Mouse (Mus musculus) cerebellum, adult 2 months (tissue): ENCODE results near the gene Aacs. TPM values are rescaled to one million over a fixed set of nuclear protein-coding genes. Genes with fewer than 3 reads are reported as not detected.

Experiments used
- DNase-seq, 2 experiments: peaks; one replicate each; pipeline ENCODE4 v3.0.0; 2021
- H3K27ac ChIP-seq: fragments of 200-500 bp; 2 replicates; pipeline ENCODE4 v1.5.1; 2012; ENCODE audit warnings: low read length, control low read depth, inconsistent platforms; ENCODE audit not compliant: insufficient read depth
- H3K27me3 ChIP-seq: fragments of 200-500 bp; 2 replicates; pipeline ENCODE4 v1.6.1; 2012; ENCODE audit warnings: inconsistent platforms, mild to moderate bottlenecking, low read length, moderate library complexity; ENCODE audit not compliant: control insufficient read depth, insufficient read depth
- H3K4me1 ChIP-seq: fragments of 200-500 bp; 2 replicates; pipeline ENCODE4 v1.6.1; 2011; ENCODE audit warnings: low read length; ENCODE audit not compliant: control insufficient read depth, insufficient read depth
- H3K4me3 ChIP-seq: fragments of 200-500 bp; replicated peaks from 2 replicates; pipeline ENCODE3; 2011; ENCODE audit warnings: mild to moderate bottlenecking, low read depth, low read length, control low read depth; ENCODE audit not compliant: insufficient read depth
- CTCF ChIP-seq: fragments of 200-500 bp; IDR thresholded peaks from 2 replicates; pipeline ENCODE4 v1.5.1; 2011; ENCODE audit warnings: low read depth, mild to moderate bottlenecking, control low read depth, low read length, moderate library complexity, borderline replicate concordance; ENCODE audit not compliant: insufficient read depth
- POLR2A ChIP-seq: fragments of 200-500 bp; IDR thresholded peaks from 2 replicates; pipeline ENCODE4 v1.6.1; 2011; ENCODE audit warnings: low read length, control low read depth, borderline replicate concordance; ENCODE audit not compliant: insufficient read depth
- WGBS: fragments of 180-500 bp; shearing (Covaris S2); methylation state at CpG from one replicate; pipeline ENCODE4 v1.1.7; 2018; 5-methylcytosine and 5-hydroxymethylcytosine counted together
- polyA plus RNA-seq: library from polyadenylated mRNA; depleted of rRNA; stranded (reverse); fragments of >200 nt; gene quantifications from 2 replicates; pipeline ENCODE4 v1.2.3, GENCODE M21; 2012

The Aacs gene
- polyA plus RNA-seq, 1 experiment, result 47.4 TPM

DNA sequence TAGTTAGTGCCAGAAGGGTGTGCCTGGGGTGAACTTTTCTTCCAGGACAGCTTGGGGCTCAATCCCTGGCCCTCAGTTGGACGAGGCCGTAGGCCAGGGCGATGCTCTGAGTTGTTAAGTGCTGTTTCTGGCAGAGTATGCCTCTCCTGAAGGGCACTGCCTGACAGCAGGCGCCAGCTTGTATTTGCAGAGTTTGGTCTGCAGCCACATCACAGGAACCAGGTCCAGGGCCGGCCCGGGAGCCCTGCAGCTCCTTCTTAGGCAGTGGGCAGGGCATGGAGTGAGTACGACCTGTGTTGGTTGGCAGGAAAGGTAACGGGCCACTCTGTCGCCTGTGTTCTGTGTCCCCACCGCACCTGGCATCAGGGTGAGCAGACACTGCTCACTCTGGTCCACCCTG lies 15.5 kb downstream of the Aacs start:
- Histone ChIP-seq H3K4me1 (peaks cover 35% of the 10 kb centered on the region), H3K27ac (peak overlapping the region; percentile 5; the same call in 1 of the 2 replicates), H3K4me3 (no peak overlapping the region), H3K27me3 (no peaks in the 10 kb centered on the region)
- 9% methylated on average over 10 of the region's 10 CpGs for WGBS
- TF ChIP-seq POLR2A (no peak), CTCF (no peak)
- peak; percentile 68 to 79 for DNase-seq

DNA sequence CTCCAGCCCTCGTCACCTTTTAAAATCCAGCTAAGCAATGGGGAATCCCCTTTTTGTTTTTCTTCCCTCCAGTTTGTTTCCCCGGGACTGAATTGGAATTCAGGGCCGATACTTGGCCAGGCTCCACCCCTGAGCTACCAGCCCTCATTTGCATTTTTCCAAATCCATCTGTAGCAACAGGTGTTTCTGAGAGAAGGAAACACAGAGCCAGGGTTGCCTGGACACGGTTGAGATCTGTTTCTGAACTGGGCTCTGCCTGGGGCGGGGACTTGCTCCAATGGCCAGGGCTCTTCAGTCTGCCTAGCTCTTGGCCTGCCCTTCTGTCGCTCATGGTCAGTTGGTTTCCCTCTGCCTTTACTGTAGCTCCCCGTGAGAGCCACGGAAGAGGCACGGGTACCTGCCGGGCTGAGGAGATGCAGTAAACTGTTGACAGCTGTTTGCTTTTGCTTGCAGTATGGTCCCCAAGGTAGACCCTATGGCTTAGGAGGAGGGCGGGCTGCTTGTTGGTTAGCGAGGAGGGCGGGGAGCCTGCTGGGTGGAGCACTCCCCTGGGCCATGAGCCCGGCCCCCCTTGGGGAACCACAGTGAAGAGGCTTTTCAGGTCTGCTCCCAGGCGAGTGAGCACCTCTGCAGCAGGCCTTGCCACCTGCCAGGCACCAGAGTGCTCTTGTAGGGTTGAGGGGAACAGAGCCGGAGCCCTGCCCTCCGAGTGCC lies 16.9 kb downstream of the Aacs start:
- Histone ChIP-seq H3K4me3 (no peak overlapping the region), H3K4me1 (peaks cover 26% of the 10 kb centered on the region), H3K27ac (no peak overlapping the region), H3K27me3 (no peaks in the 10 kb centered on the region)
- DNase-seq, result no peak
- TF ChIP-seq POLR2A (no peak), CTCF (no peak)
- WGBS, result 56% methylated on average over 17 of the region's 17 CpGs

DNA sequence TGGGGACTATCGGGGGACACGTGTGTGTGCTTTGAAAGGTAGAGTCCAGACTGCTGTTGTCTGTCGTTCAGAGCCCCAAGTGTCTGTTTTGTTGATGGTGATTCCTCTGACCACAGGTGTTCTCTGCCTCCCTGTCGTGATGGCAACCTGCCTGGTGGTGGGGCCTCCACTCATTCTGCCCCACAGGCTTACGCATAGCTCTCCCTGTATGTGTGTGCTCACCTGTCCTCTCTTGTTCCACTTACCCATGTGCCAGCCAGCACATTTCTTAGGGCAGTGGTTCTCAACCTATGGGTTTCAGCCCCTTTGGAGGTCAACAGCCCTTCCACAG lies 17.4 kb downstream of the Aacs start:
- no peak for TF ChIP-seq POLR2A
- TF ChIP-seq CTCF, result no peak
- Histone ChIP-seq H3K4me1 (peaks cover 25% of the 10 kb centered on the region), H3K27ac (no peak overlapping the region), H3K27me3 (no peaks in the 10 kb centered on the region), H3K4me3 (no peak overlapping the region)
- DNase-seq, result no peak
- WGBS, result 47% methylated on average over 5 of the region's 5 CpGs

DNA sequence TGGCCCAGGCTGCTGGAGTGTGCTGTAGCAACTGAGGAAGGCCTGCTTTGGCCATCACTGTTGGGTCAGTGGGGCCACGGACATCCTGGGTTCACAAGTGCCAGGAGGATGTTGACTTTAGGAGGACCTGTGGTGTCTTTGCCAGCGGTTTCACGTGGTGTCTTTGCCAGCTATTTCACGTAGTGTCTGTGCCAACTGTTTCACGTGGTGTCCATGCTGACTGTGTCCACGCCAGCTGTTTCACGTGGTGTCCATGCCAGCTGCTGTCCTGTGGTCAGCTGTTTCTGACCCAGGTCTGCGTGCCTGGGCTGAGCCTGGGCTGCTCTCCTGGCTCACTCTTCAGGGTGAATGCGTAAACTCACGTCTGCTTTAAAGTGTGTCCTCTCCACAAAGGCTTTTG lies 20.0 kb downstream of the Aacs start:
- no peak for DNase-seq
- Histone ChIP-seq H3K4me3 (no peak overlapping the region), H3K4me1 (peaks cover 24% of the 10 kb centered on the region), H3K27ac (no peak overlapping the region), H3K27me3 (no peaks in the 10 kb centered on the region)
- WGBS, result 37% methylated on average over 10 of the region's 10 CpGs
- no peak for TF ChIP-seq POLR2A
- TF ChIP-seq CTCF, result no peak

DNA sequence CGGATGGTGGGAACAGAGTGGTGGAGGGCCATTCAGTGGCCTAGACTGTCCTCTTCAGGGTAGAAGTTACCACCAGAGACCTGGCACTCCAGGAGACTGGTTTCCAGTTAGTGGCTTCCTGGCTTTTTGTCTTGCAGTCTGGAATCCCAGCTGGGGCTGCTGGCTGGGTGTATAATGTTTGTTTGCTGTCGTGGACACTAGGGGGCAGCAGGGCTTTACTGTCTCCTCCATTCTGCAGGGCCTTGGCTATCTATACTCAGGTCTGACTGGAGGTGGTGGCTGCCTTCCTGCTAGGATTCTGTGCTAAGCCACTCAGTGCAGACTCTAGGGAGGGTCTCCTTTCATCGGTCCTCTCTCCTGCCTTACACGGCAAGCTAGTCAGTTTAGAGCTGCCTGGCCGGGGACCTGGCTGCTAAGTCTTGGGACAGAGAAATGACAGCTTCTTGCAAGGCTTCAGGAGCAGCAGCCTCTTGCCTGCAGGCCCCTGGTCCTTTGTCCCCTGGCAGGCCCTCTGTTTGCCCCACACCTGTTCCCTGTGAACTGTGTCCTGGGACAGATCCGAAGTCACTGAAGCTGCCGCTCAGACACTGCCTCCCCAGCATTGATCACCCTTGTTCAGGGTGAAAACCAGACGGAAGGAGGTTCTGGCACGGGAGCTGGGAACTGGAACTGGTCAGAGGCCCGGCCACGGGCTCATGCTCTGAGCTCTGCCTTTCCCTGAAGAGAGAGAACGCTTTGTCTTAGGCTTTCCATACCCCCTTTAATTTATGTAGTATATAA lies 22.4 kb downstream of the Aacs start:
- peak; percentile 81 for DNase-seq
- 55% methylated on average over 12 of the region's 12 CpGs for WGBS
- peaks cover 14% of the 10 kb centered on the region for H3K4me1 ChIP-seq
- TF ChIP-seq CTCF (peak; percentile 76), POLR2A (no peak)
- no peaks in the 10 kb centered on the region for H3K27me3 ChIP-seq
- no peak overlapping the region for H3K27ac ChIP-seq
- no peak overlapping the region for H3K4me3 ChIP-seq

DNA sequence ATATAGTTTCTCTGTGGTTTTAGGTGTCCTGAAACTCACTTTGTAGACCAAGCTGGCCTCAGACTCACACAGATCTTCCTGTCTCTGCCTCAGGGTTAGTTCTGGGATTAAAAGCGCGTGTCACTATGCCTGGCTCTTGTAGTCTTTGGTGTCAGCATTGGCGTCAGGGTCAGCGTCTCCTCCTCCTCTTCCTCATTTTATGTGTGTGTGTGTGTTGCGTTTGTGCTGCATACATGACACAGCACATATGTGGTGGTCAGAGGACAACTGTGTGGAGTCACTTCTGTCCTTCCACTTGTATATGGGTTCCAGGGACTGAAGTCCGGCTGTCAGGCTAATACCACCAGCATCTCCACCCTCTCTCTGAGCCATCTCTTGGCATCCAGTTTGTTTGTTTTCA lies 25.9 kb downstream of the Aacs start:
- 94% methylated on average over 6 of the region's 6 CpGs for whole genome bisulfite sequencing
- TF ChIP-seq POLR2A (no peak), CTCF (no peak)
- DNase-seq, result no peak
- Histone ChIP-seq H3K4me1 (peaks cover 12% of the 10 kb centered on the region), H3K27ac (no peak overlapping the region), H3K27me3 (no peaks in the 10 kb centered on the region), H3K4me3 (no peak overlapping the region)

DNA sequence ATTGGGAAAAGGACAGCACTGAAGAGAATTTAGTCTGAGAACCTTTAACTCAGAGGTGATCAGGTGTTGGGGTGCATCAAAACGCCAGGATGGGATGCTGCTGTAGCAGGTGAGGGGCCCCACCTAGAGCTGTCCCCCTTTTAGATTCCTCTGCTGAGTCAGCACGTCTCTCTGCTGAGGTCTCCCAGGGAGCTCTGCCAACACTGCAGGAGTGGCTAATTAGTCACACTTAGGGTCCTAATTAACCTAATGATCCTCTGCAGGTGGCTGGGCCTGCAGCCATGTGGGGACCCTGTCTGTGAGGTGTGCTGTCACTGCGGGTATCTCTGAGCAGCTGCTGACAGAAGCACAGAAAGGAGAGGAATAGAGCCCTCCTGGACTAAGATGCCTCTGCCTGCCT lies 26.6 kb downstream of the Aacs start:
- H3K27me3 ChIP-seq, result no peaks in the 10 kb centered on the region

DNA sequence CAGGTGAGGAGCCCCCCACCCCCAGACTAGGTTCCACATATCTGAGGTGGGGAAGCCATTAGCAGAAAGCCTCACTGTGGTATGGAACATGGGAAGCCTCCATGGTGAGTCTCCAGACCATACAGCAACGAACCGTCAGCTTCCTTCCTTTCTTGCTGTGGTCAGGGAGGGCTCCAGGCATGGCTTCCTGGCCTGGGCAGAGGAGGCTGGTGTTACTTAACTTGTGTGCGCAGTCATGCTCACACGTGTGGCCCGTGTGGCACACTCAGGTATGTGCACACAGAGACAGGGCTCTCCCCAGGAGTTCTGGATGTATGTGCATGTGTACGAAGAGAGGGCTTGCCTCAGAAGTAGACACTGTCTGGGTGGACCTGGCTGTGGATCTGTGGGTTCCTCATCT lies 28.0 kb downstream of the Aacs start:
- Histone ChIP-seq H3K27ac (no peak overlapping the region), H3K4me3 (no peak overlapping the region), H3K27me3 (no peaks in the 10 kb centered on the region), H3K4me1 (peaks cover 5% of the 10 kb centered on the region; the same call in 1 of the 2 replicates)
- 93% methylated on average over 6 of the region's 6 CpGs for WGBS
- DNase-seq, result no peak
- TF ChIP-seq CTCF, result no peak
- TF ChIP-seq POLR2A, result no peak

More for the DNA sequence above, 26.6 kb downstream of the Aacs start:
- Histone ChIP-seq H3K4me1 (peaks cover 12% of the 10 kb centered on the region), H3K4me3 (no peak overlapping the region), H3K27ac (no peak overlapping the region)
- no peak for DNase-seq
- TF ChIP-seq CTCF (no peak), POLR2A (no peak)
- WGBS, result 29% methylated on average over 3 of the region's 3 CpGs
